Mouse (Mus musculus) hindbrain, embryonic 13.5 days (tissue): Measurements from ENCODE around the gene Diaph3. TPM values are rescaled to one million over a fixed set of nuclear protein-coding genes. Genes with fewer than 3 reads are reported as not detected.

Experiments used
- ATAC-seq: fragments of 200-750 bp; cut with Nextera tagmentation; 2 replicates; pipeline ENCODE4 v1.8.0; 2017; ENCODE audit warnings: moderate TSS enrichment; ENCODE audit not compliant: low FRiP score
- H3K27ac ChIP-seq: fragments of 300-500 bp; sonication (generic); 2 replicates; pipeline ENCODE4 v1.5.1; 2015; ENCODE audit warnings: inconsistent platforms, mild to moderate bottlenecking, moderate library complexity
- H3K27me3 ChIP-seq: fragments of 300-500 bp; sonication (generic); 2 replicates; pipeline ENCODE4 v1.6.1; 2015; ENCODE audit warnings: mild to moderate bottlenecking, inconsistent platforms
- H3K36me3 ChIP-seq: fragments of 300-500 bp; sonication (generic); 2 replicates; pipeline ENCODE4 v1.6.1; 2015; ENCODE audit warnings: mild to moderate bottlenecking, inconsistent platforms
- H3K4me1 ChIP-seq: fragments of 300-500 bp; sonication (generic); replicated peaks from 2 replicates; pipeline ENCODE4 v1.6.1; 2015; ENCODE audit warnings: inconsistent platforms
- H3K4me2 ChIP-seq: fragments of 300-500 bp; sonication (generic); 2 replicates; pipeline ENCODE4 v1.6.1; 2015; ENCODE audit warnings: inconsistent platforms, mild to moderate bottlenecking, moderate library complexity
- H3K4me3 ChIP-seq: fragments of 300-500 bp; sonication (generic); 2 replicates; pipeline ENCODE4 v1.5.1; 2015; ENCODE audit warnings: mild to moderate bottlenecking, inconsistent platforms
- H3K9ac ChIP-seq: fragments of 300-500 bp; sonication (generic); 2 replicates; pipeline ENCODE4 v1.6.1; 2015; ENCODE audit warnings: mild to moderate bottlenecking, inconsistent platforms
- H3K9me3 ChIP-seq: fragments of 300-500 bp; sonication (generic); 2 replicates; pipeline ENCODE4 v1.6.1; 2016; ENCODE audit warnings: inconsistent platforms
- WGBS: fragments of 180-500 bp; shearing (Covaris S2); methylation state at CpG from one replicate; pipeline ENCODE4 v1.1.7; 2015; 5-methylcytosine and 5-hydroxymethylcytosine counted together
- polyA plus RNA-seq: library from polyadenylated mRNA; unstranded; fragments of >200 nt; fragmentation: Nextera tagmentation; extraction: Ambion mirVana; gene quantifications from 2 replicates; pipeline ENCODE4 v1.2.1, GENCODE M21; 2015

Diaph3 gene
- polyA plus RNA-seq, 1 experiment from 2014 or later, result 3.4 TPM

- Histone ChIP-seq H3K9ac (no peak overlapping the region), H3K4me3 (no peak overlapping the region), H3K4me1 (no peaks in the 10 kb centered on the region), H3K36me3 (no peaks in the 10 kb centered on the region), H3K27me3 (no peaks in the 10 kb centered on the region), H3K27ac (no peak overlapping the region), H3K4me2 (no peak overlapping the region), H3K9me3 (no peaks in the 10 kb centered on the region)
- WGBS, result 72% methylated on average over 2 of the region's 2 CpGs
- ATAC-seq, result no peak
These were observed 66.0 kb downstream of the Diaph3 start for GRCm38 (mm10) chr14:87075021-87075531.

- Histone ChIP-seq H3K4me1 (no peaks in the 10 kb centered on the region), H3K36me3 (no peaks in the 10 kb centered on the region), H3K27ac (no peak overlapping the region), H3K4me3 (no peak overlapping the region), H3K27me3 (no peaks in the 10 kb centered on the region), H3K9me3 (no peaks in the 10 kb centered on the region), H3K9ac (no peak overlapping the region), H3K4me2 (no peak overlapping the region)
- no peak for ATAC-seq
- 90% methylated on average over 4 of the region's 4 CpGs for WGBS
These were observed 76.8 kb downstream of the Diaph3 start for GRCm38 (mm10) chr14:87064281-87064680.

DNA sequence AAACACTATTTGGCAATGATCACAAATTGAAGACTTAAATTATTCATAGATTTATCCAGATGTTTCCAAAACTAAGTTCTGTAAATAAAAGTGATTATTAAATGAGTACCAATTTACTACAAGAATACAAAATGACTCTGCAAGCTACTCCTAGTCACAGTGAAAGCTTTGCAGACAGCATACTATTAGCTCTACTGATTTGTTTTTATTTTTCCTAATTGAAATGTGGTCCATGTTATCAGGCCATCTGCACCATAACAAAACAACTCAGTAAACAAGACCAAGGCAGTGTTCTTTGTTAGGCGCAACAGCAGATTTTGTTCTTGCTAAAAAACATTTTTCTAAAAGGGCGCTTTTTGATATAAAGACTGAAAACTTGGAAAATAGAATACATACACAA is 84.9 kb downstream of the Diaph3 start:
- Histone ChIP-seq H3K36me3 (no peaks in the 10 kb centered on the region), H3K9ac (no peak overlapping the region), H3K27me3 (no peaks in the 10 kb centered on the region), H3K4me3 (no peak overlapping the region), H3K9me3 (no peaks in the 10 kb centered on the region; the same call in 1 of the 2 replicates), H3K27ac (no peak overlapping the region), H3K4me1 (no peaks in the 10 kb centered on the region), H3K4me2 (no peak overlapping the region)
- no peak for ATAC-seq
- 97% methylated on average over 2 of the region's 2 CpGs for WGBS

- no peaks in the 10 kb centered on the region for H3K36me3 ChIP-seq
- H3K9ac ChIP-seq, result no peak overlapping the region
- H3K27ac ChIP-seq, result no peak overlapping the region
- ATAC-seq, result no peak
- H3K9me3 ChIP-seq, result no peaks in the 10 kb centered on the region; the same call in 1 of the 2 replicates
- no peak overlapping the region for H3K4me3 ChIP-seq
- WGBS, result 86% methylated on average over 5 of the region's 5 CpGs
- no peaks in the 10 kb centered on the region for H3K4me1 ChIP-seq
- H3K27me3 ChIP-seq, result no peaks in the 10 kb centered on the region
- no peak overlapping the region for H3K4me2 ChIP-seq
These were observed 89.8 kb downstream of the Diaph3 start for GRCm38 (mm10) chr14:87051187-87051586.

DNA sequence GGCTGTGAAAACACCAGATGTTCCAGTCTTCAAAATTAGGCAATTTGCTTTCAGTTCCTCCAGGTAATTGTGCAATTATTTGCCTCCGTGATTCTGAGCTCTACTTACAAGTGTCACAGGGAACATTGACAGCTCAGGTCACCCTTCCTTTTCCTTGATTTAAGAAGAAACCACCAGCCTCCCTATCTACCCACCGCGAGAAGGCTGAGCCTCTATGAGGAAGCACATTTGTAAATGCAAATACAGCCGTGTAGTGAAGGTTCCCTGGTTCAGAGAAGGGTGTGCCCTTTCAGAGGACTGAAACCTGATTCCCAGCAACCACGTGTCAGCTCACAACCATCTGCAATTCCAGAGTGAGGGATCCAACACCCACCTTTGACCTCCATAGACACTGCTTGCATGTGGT is 96.6 kb downstream of the Diaph3 start:
- no peak for ATAC-seq
- H3K27ac ChIP-seq, result no peak overlapping the region
- no peaks in the 10 kb centered on the region for H3K27me3 ChIP-seq
- no peaks in the 10 kb centered on the region for H3K36me3 ChIP-seq
- H3K4me1 ChIP-seq, result no peaks in the 10 kb centered on the region
- no peak overlapping the region for H3K4me2 ChIP-seq
- H3K9me3 ChIP-seq, result no peaks in the 10 kb centered on the region
- H3K4me3 ChIP-seq, result no peak overlapping the region
- 54% methylated on average over 5 of the region's 5 CpGs for WGBS
- no peak overlapping the region for H3K9ac ChIP-seq

DNA sequence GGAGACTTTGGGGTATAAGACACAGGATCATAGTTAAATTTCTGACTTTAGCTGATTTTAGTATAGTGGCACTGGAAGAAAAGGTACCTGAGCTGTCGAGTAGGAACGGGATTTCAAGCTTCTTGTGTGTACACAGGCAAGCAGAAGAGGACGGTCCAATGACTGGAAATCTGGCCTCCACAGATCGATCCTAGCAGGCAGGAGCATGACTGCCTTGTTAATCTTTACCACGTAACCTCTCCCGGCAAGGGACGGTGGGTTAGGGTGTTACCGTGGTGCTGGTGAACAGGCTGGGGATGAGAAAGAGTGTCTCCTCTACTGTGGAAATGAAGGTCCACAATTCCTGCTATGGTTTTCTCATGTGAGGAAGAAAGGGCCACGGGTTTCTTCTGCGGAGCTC is 120.8 kb downstream of the Diaph3 start:
- Histone ChIP-seq H3K27me3 (no peaks in the 10 kb centered on the region), H3K36me3 (no peaks in the 10 kb centered on the region), H3K9me3 (no peaks in the 10 kb centered on the region), H3K4me1 (no peaks in the 10 kb centered on the region), H3K4me3 (no peak overlapping the region), H3K27ac (no peak overlapping the region), H3K9ac (no peak overlapping the region), H3K4me2 (no peak overlapping the region)
- ATAC-seq, result no peak
- WGBS, result 88% methylated on average over 10 of the region's 10 CpGs

DNA sequence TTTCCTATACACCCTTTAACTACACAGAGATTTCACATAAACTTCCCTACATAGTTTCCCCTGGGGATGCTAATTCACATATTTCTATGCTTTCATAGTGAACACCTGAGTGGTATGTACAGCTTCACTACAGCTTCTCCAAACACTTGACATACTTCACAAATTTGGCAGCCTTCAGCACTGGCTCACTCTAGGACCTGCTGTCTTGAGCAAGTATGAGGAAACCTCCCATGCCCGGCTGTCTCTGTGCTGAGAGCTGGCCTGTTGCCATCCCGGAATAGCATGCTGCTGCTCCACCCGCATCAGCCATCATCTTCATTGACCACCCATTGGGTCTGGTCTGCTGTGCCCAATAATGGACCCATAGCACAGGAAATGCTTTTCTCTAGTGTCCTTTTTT is 121.3 kb downstream of the Diaph3 start:
- no peaks in the 10 kb centered on the region for H3K9me3 ChIP-seq

GRCm38 (mm10) chr14:86997318-86997717 is 143.7 kb downstream of the Diaph3 start:
- Histone ChIP-seq H3K27ac (no peak overlapping the region), H3K9ac (no peak overlapping the region), H3K4me1 (no peaks in the 10 kb centered on the region), H3K4me3 (no peak overlapping the region), H3K4me2 (no peak overlapping the region), H3K36me3 (no peaks in the 10 kb centered on the region), H3K9me3 (no peaks in the 10 kb centered on the region), H3K27me3 (no peaks in the 10 kb centered on the region)
- ATAC-seq, result no peak
- WGBS, result 84% methylated on average over 4 of the region's 4 CpGs

More for the DNA sequence above, 121.3 kb downstream of the Diaph3 start:
- Histone ChIP-seq H3K27me3 (no peaks in the 10 kb centered on the region), H3K4me3 (no peak overlapping the region), H3K9ac (no peak overlapping the region), H3K36me3 (no peaks in the 10 kb centered on the region), H3K4me2 (no peak overlapping the region), H3K27ac (no peak overlapping the region), H3K4me1 (no peaks in the 10 kb centered on the region)
- no peak for ATAC-seq
- WGBS, result 92% methylated on average over 3 of the region's 3 CpGs

DNA sequence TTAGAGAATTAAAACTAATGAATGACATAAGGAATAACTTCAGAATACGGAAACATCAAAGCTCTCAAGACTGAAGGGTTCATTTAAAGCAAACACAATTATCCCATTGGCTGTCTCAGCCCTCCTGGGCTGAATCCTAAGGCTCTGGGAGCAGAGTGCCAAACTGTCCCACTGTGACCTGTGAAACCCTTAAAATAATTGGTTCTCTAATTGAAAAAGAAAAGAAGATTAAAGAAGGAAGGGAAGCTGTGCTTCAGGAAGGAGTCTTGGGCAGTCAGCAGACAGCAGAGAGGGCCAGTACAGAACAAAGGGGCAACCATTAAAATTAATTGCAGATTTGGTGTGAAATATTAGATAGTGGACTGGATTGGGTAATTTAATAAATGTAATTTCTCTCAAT is 189.9 kb downstream of the Diaph3 start:
- no peak overlapping the region for H3K4me3 ChIP-seq
- no peaks in the 10 kb centered on the region for H3K27me3 ChIP-seq
- no peak for ATAC-seq
- no peaks in the 10 kb centered on the region for H3K36me3 ChIP-seq
- no peaks in the 10 kb centered on the region for H3K9me3 ChIP-seq
- 0 out of 2 replicates have a peak, but pooled peaks cover 2% of the 10 kb centered on the region for H3K4me1 ChIP-seq
- no peak overlapping the region for H3K9ac ChIP-seq
- WGBS, result 67% methylated on average over 1 of the region's 1 CpGs
- H3K4me2 ChIP-seq, result no peak overlapping the region
- H3K27ac ChIP-seq, result no peak overlapping the region

GRCm38 (mm10) chr14:86937953-86938352 is 203.1 kb downstream of the Diaph3 start:
- H3K9me3 ChIP-seq, result no peaks in the 10 kb centered on the region
- H3K27ac ChIP-seq, result no peak overlapping the region
- no peak overlapping the region for H3K4me2 ChIP-seq
- H3K9ac ChIP-seq, result no peak overlapping the region
- H3K27me3 ChIP-seq, result no peaks in the 10 kb centered on the region
- H3K4me1 ChIP-seq, result no peaks in the 10 kb centered on the region
- ATAC-seq, result no peak
- H3K4me3 ChIP-seq, result no peak overlapping the region
- H3K36me3 ChIP-seq, result no peaks in the 10 kb centered on the region
- WGBS, result 88% methylated on average over 2 of the region's 2 CpGs

- WGBS, result 76% methylated on average over 3 of the region's 3 CpGs
- ATAC-seq, result no peak
- no peaks in the 10 kb centered on the region for H3K36me3 ChIP-seq
These were observed 204.6 kb downstream of the Diaph3 start for GRCm38 (mm10) chr14:86936424-86936823.

GRCm38 (mm10) chr14:86930763-86931162 is 210.3 kb downstream of the Diaph3 start:
- H3K9ac ChIP-seq, result no peak overlapping the region
- H3K4me3 ChIP-seq, result no peak overlapping the region
- H3K4me2 ChIP-seq, result no peak overlapping the region
- no peaks in the 10 kb centered on the region for H3K9me3 ChIP-seq
- H3K27me3 ChIP-seq, result no peaks in the 10 kb centered on the region
- no peaks in the 10 kb centered on the region for H3K36me3 ChIP-seq
- 80% methylated on average over 4 of the region's 4 CpGs for WGBS
- H3K4me1 ChIP-seq, result no peaks in the 10 kb centered on the region
- H3K27ac ChIP-seq, result no peak overlapping the region
- no peak for ATAC-seq

More at GRCm38 (mm10) chr14:86936424-86936823, 204.6 kb downstream of the Diaph3 start:
- H3K9ac ChIP-seq, result no peak overlapping the region
- no peak overlapping the region for H3K4me3 ChIP-seq
- H3K27me3 ChIP-seq, result no peaks in the 10 kb centered on the region
- H3K27ac ChIP-seq, result no peak overlapping the region
- H3K9me3 ChIP-seq, result no peaks in the 10 kb centered on the region
- no peak overlapping the region for H3K4me2 ChIP-seq
- H3K4me1 ChIP-seq, result no peaks in the 10 kb centered on the region

DNA sequence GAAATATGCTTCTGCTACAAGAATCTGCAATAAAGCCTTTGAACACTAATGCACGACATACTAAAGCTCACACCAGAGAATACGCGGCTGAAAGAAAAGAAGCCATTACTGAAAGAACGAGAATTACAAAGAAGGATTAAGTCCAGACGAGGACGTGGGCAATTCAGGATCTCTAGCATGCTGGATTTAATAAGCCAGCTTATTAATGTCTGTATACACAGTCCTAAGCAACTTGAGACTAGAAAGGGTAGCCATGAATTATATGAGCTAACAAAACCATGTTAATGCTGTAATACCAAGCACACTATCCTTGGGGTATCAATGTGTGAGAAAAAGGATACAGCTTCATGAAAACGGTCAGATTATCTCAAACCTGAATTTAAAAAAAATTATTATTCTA is 214.2 kb downstream of the Diaph3 start:
- ATAC-seq, result no peak
- WGBS, result 83% methylated on average over 7 of the region's 7 CpGs
- no peak overlapping the region for H3K9ac ChIP-seq
- H3K9me3 ChIP-seq, result no peaks in the 10 kb centered on the region
- no peak overlapping the region for H3K27ac ChIP-seq
- H3K4me1 ChIP-seq, result no peaks in the 10 kb centered on the region
- H3K4me3 ChIP-seq, result no peak overlapping the region
- H3K4me2 ChIP-seq, result no peak overlapping the region
- H3K27me3 ChIP-seq, result no peaks in the 10 kb centered on the region
- no peaks in the 10 kb centered on the region for H3K36me3 ChIP-seq
